Mouse (Mus musculus) gastrocnemius, postnatal 14 days (tissue): Measurements from ENCODE around the gene Yipf1. TPM values are rescaled to one million over a fixed set of nuclear protein-coding genes. Genes with fewer than 3 reads are reported as not detected.
"Not testable (repeated sequence)": the region's sequence is repeated elsewhere in the genome, so short reads cannot be mapped to it uniquely, and the experiment has no call there.

Source experiments
- DNase-seq: peaks from one replicate; pipeline ENCODE4 v3.0.0; 2021; ENCODE audit warnings: mixed read lengths
- intact Hi-C: fragments of 180-260 bp; cut with DNase I; formaldehyde crosslinking; loops from one replicate; pipeline ENCODE4 v1.15.1; 2025; ENCODE audit warnings: low total_unique reads
- total RNA-seq, 2 experiments: library from RNA; stranded (reverse); gene quantifications; 2 replicates each; pipeline ENCODE4 v1.2.3; 2021

Yipf1 gene
- total RNA-seq, 2 experiments from 2014 or later = 12.0 to 12.7 TPM

DNA sequence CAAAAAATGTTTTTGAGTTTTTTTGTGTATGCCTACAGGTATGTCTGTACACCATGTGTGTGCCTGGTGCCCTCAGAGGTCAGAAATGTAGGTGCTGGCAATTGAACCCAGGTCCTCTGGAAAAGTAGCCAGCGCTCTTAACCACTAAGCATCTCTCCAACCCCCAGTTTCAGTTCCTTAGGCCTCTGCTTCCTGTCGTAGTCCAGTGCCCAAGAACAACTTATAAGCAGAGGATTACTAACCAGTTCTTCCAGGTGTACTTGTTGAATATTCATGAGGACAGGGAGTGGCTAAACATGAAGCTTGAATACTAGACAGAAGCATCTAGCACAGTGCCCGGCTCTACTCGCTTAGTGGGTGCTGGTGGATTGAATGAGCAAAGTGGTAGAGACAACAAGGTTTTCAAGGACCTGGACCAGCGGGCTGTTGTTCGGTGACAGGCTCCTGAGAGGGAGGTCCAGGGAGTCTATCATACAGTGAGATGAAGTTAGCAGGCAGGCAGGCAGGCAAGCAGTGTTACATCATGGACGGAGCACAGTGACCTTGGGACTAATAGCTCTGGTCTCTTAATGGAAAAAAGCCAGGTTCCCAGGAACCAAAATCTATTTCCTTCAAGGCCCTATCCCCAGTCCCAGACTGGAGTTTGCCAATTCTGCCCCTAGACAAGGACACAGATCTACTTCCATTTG, 46.4 kb downstream of the Yipf1 start:
- DNase-seq = no peak
- intact Hi-C loops = no loop called here

- no peak for DNase-seq
- intact Hi-C loops = no loop called here
Measured at GRCm38 (mm10) chr4:107362755-107363154, 48.6 kb downstream of the Yipf1 start.

DNA sequence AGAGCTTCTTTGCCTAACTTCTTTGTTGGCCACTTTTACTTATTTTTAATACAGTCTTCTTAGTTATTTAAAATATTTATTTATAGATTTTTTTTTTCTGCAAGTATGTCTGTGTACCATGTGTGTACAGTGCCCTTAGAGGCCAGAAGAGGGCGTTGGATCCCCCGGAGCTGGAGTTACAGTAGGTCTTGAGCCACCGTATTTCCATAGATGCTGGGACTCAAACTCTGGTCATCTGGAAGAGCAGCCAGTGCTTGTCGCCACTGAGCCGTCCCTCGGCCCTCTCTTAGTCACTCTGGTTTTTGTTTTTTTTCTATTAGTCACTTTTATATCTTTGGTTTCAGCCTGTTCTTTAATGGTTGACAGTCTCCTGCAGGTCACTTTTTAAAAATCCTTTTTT, 49.4 kb downstream of the Yipf1 start:
- no peak for DNase-seq
- intact Hi-C loops = no loop called here

- DNase-seq = no peak
- intact Hi-C loops = no loop called here
Measured at GRCm38 (mm10) chr4:107364190-107364639, 50.1 kb downstream of the Yipf1 start.

- DNase-seq, intact Hi-C loops: not testable (repeated sequence)
Measured at GRCm38 (mm10) chr4:107366408-107366807, 52.2 kb downstream of the Yipf1 start.

GRCm38 (mm10) chr4:107367567-107368314, 53.6 kb downstream of the Yipf1 start, which contains the start of gene Ndc1:
TSS of gene Ndc1 (plus strand) at chr4:107367784.
- DNase-seq = peak; percentile 82

GRCm38 (mm10) chr4:107372304-107372703, 58.1 kb downstream of the Yipf1 start:
- intact Hi-C loops = no loop called here
- DNase-seq = no peak

More at GRCm38 (mm10) chr4:107367567-107368314, 53.6 kb downstream of the Yipf1 start, which contains the start of gene Ndc1:
- intact Hi-C loops = no loop called here

GRCm38 (mm10) chr4:107374677-107375076, 60.5 kb downstream of the Yipf1 start:
- intact Hi-C loops = no loop called here
- no peak for DNase-seq

- DNase-seq = no peak
- intact Hi-C loops = no loop called here
Measured at GRCm38 (mm10) chr4:107378954-107379353, 64.8 kb downstream of the Yipf1 start.

DNA sequence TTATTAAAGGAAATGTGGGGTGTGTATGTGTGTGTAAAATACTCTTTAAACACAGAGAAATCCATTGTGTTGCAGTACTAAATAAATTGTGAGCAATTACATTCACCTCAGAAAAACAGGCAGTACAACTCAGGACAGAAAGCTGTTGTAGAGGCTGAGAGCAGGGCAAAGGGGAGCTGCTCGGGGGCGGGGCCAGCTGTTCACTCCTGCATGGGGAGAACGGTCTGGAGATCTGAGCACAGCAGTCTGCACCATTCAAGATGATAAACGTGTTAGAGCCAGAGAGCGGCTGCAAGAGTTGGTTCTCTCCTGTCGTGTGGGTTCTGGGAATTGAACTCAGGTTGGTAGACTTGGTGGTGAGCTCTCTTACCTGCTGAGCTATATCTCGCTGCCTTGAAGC, 66.7 kb downstream of the Yipf1 start:
- DNase-seq = no peak
- intact Hi-C loops = no loop called here

- intact Hi-C loops = no loop called here
- DNase-seq = no peak
Measured at GRCm38 (mm10) chr4:107387038-107387437, 72.9 kb downstream of the Yipf1 start.

DNA sequence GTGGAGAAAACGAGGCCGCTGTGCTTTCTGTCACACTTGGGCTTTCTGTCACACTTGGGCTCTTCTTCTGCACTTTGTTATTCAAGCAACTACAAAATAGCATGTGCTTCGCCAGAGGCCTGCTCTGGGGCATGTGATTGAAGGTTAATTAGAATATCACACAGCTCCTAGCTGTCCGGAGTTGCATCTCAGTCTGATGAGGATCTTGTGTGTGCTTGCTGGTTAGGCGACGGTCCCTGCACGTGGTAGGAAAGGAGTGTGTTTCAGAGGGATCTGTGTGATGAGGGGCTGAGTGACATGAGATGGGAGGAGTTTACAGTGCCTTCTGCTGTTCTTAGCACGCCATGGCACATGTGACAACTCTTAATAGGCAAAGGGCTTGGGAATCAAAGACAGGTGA, 73.3 kb downstream of the Yipf1 start:
- intact Hi-C loops = no loop called here
- no peak for DNase-seq

- intact Hi-C loops = no loop called here
- DNase-seq = no peak
Measured at GRCm38 (mm10) chr4:107388291-107388690, 74.1 kb downstream of the Yipf1 start.

GRCm38 (mm10) chr4:107389345-107389744, 75.2 kb downstream of the Yipf1 start:
- no peak for DNase-seq
- intact Hi-C loops = no loop called here

DNA sequence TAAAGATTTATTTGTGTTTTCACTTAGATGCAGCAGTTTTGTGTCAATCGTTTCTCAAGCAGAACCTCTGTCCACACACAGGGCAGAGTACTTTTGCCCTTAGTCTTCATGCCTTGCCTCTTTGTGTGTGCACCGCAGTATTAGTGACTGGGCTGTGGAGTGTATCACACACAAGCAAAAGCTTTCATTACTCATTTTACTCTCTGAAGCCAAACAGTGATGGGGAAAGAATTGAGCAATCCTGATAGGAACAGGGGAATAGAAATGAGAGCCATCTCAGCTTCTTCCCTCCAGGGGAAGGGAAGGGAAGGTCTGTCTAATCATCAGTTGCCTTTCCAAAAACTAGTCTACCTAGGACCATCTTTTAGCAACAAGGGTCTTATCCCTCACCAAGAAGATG, 79.6 kb downstream of the Yipf1 start:
- intact Hi-C loops = no loop called here
- DNase-seq = no peak

Other genes starting within 250 kb of the Yipf1 start
- gene Mrpl37, start 247.5 kb upstream of the Yipf1 start, total RNA-seq = 10 to 100 TPM; 75.8 to 84.3 TPM
- 10 to 100 TPM; 16.2 to 17.1 TPM for gene Cyb5rl, start 247.4 kb upstream of the Yipf1 start, total RNA-seq
- not detected for gene Cdcp2, start 217.5 kb upstream of the Yipf1 start, total RNA-seq
- gene Tmem59, start 136.0 kb upstream of the Yipf1 start, total RNA-seq = 10 to 100 TPM; 89.6 to 98.8 TPM
- 10 to 100 TPM; 11.6 to 14.1 TPM for gene Tceanc2, start 135.2 kb upstream of the Yipf1 start, total RNA-seq
- not detected for gene Ldlrad1, start 105.2 kb upstream of the Yipf1 start, total RNA-seq
- gene Lrrc42, start 60.8 kb upstream of the Yipf1 start, total RNA-seq = 10 to 100 TPM; 12.6 to 14.7 TPM
- 10 to 100 TPM; 13.7 to 14.1 TPM for gene Hspb11, start 60.8 kb upstream of the Yipf1 start, total RNA-seq
- gene Dio1, start 7.2 kb upstream of the Yipf1 start, total RNA-seq = not detected
- 1 to 10 TPM; 7.4 to 8.0 TPM for gene Ndc1, start 53.4 kb downstream of the Yipf1 start, total RNA-seq
- gene Glis1, start 120.2 kb downstream of the Yipf1 start, total RNA-seq = under 1 TPM; 0.27 to 0.80 TPM